Mouse (Mus musculus): ENCODE results near the gene Slc19a1.

- TF ChIP-seq CTCF (IDR thresholded peaks at IDR 0.05; ENCODE audit: control insufficient read depth, insufficient read depth, low read length) (no peak), POLR2A (IDR thresholded peaks at IDR 0.05; ENCODE audit: borderline replicate concordance, control insufficient read depth, low read depth, low read length) (no peak)
Measured at GRCm38 (mm10) chr10:77017061-77017460, 15.0 kb upstream of the Slc19a1 start.

Measured in bone marrow, adult 2 months (tissue).